Mouse (Mus musculus): ENCODE results near the gene Sec61b. TPM values are rescaled to one million over a fixed set of nuclear protein-coding genes. Genes with fewer than 3 reads are reported as not detected.
A peak's percentile ranks its signal among the peaks of the same experiment; 100 is the strongest.

Sec61b gene
- polyA plus RNA-seq, 1 experiment = 164 TPM

DNA sequence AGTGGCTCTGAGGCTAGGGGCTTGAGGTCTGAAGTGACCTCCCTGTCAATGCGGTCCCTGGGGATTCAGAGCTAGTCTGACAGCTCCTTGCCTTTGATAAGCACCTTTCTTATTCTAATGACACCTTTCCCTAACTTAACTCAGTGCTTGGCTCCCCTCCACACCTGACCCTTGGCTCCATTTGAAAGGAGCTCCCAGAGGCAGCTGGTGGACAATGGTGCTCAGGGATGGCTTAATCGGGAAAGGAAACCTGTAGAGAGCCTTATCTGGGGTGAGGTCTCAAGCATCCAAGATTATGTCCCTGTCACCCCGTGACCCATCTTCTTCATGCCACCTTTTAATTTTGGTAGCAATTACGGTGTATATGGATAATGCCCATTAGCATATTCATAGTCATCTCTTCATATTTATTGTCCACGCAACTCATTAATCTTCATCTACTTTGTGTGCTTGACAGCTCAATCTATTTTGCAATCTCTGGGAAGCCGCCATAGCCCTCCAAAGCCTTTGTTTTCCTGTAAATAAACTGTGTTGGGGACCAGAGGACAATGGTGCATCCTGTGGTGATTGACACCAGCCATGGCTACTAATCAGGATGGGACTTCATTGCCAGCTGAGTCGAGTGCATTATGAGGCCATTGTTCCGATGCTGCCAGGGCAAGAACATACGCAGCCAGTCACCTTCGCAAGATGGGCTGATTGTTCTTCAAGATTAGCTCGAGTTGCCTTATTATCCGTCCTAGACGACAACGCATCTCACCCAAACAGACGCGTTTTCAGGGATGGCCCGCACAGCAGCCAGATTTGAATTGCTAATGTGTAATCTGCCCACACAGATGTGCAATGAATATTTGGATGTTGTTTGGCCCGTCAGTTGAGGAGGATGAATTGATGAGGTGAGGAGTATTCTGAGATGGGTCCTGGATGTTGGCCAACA is 24.6 kb upstream of the Sec61b start:
- TF ChIP-seq CTCF (conservative IDR thresholded peaks at IDR 0.05; ENCODE audit: insufficient read depth, insufficient read length, low read depth, low read length) (no peak), POLR2A (IDR thresholded peaks at IDR 0.05; ENCODE audit: low read depth, low read length) (no peak)
- Histone ChIP-seq H3K27me3 (replicated peaks; ENCODE audit: control insufficient read depth, insufficient read depth, low read length) (no peaks in the 10 kb centered on the region), H3K36me3 (ENCODE audit: control insufficient read depth, insufficient read depth, low read length) (no peaks in the 10 kb centered on the region), H3K4me1 (ENCODE audit: control insufficient read depth, insufficient read depth, low read length) (no peaks in the 10 kb centered on the region), H3K27ac (ENCODE audit: insufficient read depth, low read depth, low read length) (no peak overlapping the region), H3K4me3 (ENCODE audit: insufficient read depth, low read depth, low read length) (no peak overlapping the region)
- DNase-seq = no peak
- WGBS = 27% methylated on average over 18 of the region's 18 CpGs

DNA sequence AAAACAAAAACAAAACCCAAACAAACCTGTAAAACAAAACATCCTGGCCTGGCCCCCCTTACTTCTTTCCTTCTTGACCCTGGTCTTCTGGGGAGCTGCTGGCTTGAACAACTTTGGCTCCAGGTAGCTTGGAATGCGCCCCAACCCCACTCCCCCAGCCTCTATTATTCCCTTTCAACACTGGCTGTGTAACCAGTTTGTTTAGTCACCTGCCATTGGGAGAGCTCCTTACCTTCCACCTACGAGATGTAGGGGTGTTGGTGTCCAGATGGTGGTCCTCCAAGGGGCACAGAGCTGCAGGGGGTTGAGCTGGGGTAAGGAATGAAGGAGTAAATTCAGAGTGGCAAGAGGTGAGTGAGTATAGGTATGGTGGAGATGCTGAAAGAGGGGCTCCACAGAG is 7.3 kb upstream of the Sec61b start:
- Histone ChIP-seq H3K4me1 (ENCODE audit: control insufficient read depth, insufficient read depth, low read length) (no peaks in the 10 kb centered on the region), H3K36me3 (ENCODE audit: control insufficient read depth, insufficient read depth, low read length) (no peaks in the 10 kb centered on the region), H3K27ac (ENCODE audit: insufficient read depth, low read depth, low read length) (no peak overlapping the region), H3K27me3 (replicated peaks; ENCODE audit: control insufficient read depth, insufficient read depth, low read length) (no peaks in the 10 kb centered on the region), H3K4me3 (ENCODE audit: insufficient read depth, low read depth, low read length) (no peak overlapping the region)
- 95% methylated on average over 2 of the region's 2 CpGs for WGBS
- TF ChIP-seq POLR2A (IDR thresholded peaks at IDR 0.05; ENCODE audit: low read depth, low read length) (no peak), CTCF (conservative IDR thresholded peaks at IDR 0.05; ENCODE audit: insufficient read depth, insufficient read length, low read depth, low read length) (no peak)
- DNase-seq = no peak

DNA sequence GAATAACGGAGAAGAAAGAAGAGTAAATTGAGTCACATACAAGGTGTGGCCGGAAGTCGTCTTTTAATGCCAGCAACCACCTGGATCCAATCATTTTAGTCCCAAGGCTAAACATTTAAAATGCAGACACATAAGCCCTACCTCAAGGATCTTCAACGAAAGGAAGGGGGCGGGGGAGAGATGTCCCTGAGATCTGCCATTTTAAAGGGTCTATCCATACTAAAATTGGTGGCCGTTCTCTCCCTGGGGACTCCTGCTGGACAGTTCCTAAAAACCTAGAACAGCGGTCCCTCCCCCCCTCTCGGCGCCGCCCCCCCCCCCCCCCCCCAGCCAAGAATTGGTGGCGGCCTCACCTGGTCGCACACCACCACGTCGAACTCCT is 881 bp upstream of the Sec61b start:
- H3K4me3 ChIP-seq (ENCODE audit: insufficient read depth, low read depth, low read length) = peak overlapping the region; percentile 82
- WGBS = 1% methylated on average over 13 of the region's 14 CpGs
- TF ChIP-seq CTCF (conservative IDR thresholded peaks at IDR 0.05; ENCODE audit: insufficient read depth, insufficient read length, low read depth, low read length) (0 out of 2 replicates have a peak, but pooled peaks have one; percentile 10), POLR2A (IDR thresholded peaks at IDR 0.05; ENCODE audit: low read depth, low read length) (no peak)
- no peaks in the 10 kb centered on the region for H3K36me3 ChIP-seq (ENCODE audit: control insufficient read depth, insufficient read depth, low read length)
- no peak for DNase-seq
- H3K4me1 ChIP-seq (ENCODE audit: control insufficient read depth, insufficient read depth, low read length) = peaks cover 6% of the 10 kb centered on the region; the same call in 1 of the 2 replicates
- H3K27me3 ChIP-seq (replicated peaks; ENCODE audit: control insufficient read depth, insufficient read depth, low read length) = no peaks in the 10 kb centered on the region
- H3K27ac ChIP-seq (ENCODE audit: insufficient read depth, low read depth, low read length) = no peak overlapping the region; the same call in 1 of the 2 replicates

DNA sequence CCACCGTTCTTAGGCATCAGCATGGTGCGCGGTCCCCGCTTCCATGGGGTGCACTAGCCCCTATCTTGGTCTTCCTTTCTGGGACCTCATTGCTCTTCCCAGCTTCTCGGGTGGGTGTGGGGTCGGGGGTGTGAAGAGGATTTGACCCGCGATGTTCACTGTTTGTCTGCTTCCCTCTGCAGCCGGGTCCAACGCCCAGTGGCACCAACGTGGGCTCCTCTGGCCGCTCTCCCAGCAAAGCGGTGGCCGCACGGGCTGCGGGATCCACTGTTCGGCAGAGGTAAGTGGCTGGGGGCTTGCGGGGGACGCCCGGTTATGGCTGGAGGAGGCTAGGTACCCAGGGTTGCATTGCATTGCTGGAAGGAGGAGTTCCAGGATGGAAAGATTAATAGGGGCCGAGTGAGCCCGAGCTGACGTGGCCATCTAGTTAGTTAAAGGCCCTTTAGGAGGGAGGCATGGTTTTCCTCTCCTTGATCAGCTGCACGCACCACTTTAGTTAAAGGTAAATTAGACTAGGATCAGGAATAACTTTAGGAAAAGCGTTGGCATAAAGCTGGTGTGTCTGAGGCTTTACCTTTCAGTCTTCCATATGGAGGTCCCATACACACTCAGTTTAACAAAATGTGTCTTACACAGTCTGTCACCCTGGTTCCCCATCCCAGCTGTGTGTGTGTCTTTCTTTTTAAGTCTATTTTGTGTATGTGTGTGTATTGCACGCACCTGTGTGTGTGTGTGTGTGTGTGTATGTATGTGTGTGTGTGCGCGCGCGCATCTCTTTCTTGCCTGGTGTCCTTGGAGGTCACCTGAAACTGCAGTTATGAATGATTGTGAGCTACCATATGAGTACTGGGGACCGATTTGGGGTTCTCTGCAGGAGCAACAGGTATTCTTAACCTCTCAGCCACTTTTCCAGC is 529 bp downstream of the Sec61b start:
- WGBS = 13% methylated on average over 31 of the region's 31 CpGs
- H3K4me3 ChIP-seq (ENCODE audit: insufficient read depth, low read depth, low read length) = peak overlapping the region; percentile 82
- peaks cover 6% of the 10 kb centered on the region; the same call in 1 of the 2 replicates for H3K4me1 ChIP-seq (ENCODE audit: control insufficient read depth, insufficient read depth, low read length)
- no peaks in the 10 kb centered on the region for H3K27me3 ChIP-seq (replicated peaks; ENCODE audit: control insufficient read depth, insufficient read depth, low read length)
- DNase-seq = no peak
- no peaks in the 10 kb centered on the region for H3K36me3 ChIP-seq (ENCODE audit: control insufficient read depth, insufficient read depth, low read length)
- TF ChIP-seq CTCF (conservative IDR thresholded peaks at IDR 0.05; ENCODE audit: insufficient read depth, insufficient read length, low read depth, low read length) = no peak
- no peak for TF ChIP-seq POLR2A (IDR thresholded peaks at IDR 0.05; ENCODE audit: low read depth, low read length)
- peak overlapping the region; percentile 98 for H3K27ac ChIP-seq (ENCODE audit: insufficient read depth, low read depth, low read length)

DNA sequence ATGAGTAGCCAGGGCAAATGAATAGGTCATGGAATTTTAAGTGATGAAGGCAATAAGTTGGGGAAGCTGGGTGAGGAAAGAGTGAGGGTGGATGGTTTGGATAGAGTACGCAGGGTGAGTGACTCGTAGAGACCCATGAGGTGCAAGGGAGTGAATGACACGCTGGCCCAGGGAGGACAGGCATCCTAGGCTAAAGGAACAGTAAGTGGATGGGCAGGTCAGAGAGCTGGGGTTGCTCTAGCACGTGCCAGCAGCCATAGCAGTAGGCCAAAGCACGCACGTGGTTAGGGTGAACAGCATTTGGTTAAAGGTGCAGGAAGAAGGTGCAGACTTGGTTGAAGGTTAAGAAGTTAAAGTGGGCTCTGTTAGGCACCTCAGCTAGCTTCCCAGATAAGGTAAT is 3.1 kb downstream of the Sec61b start:
- Histone ChIP-seq H3K36me3 (ENCODE audit: control insufficient read depth, insufficient read depth, low read length) (no peaks in the 10 kb centered on the region), H3K4me3 (ENCODE audit: insufficient read depth, low read depth, low read length) (no peak overlapping the region), H3K4me1 (ENCODE audit: control insufficient read depth, insufficient read depth, low read length) (peaks cover 6% of the 10 kb centered on the region; the same call in 1 of the 2 replicates), H3K27me3 (replicated peaks; ENCODE audit: control insufficient read depth, insufficient read depth, low read length) (no peaks in the 10 kb centered on the region), H3K27ac (ENCODE audit: insufficient read depth, low read depth, low read length) (no peak overlapping the region)
- DNase-seq = no peak
- WGBS = 91% methylated on average over 6 of the region's 6 CpGs
- TF ChIP-seq CTCF (conservative IDR thresholded peaks at IDR 0.05; ENCODE audit: insufficient read depth, insufficient read length, low read depth, low read length) (no peak), POLR2A (IDR thresholded peaks at IDR 0.05; ENCODE audit: low read depth, low read length) (no peak)

DNA sequence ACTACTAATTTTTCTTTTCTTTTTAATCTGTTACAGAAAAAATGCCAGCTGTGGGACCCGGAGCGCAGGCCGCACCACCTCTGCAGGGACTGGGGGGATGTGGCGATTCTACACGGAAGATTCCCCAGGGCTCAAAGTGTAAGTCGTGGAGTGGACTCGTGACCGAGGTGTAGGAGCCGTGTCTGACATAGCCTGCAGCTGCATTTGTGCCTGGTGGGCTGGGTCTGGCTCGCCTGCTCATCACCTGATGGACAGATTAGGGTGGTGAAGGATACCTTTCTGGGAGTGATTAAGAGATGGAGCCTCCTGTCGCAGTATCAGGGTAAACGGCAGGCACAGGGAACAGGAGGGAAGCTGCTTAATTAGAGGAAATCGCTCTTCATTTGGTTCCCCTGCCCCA is 5.6 kb downstream of the Sec61b start:
- WGBS = 92% methylated on average over 13 of the region's 13 CpGs
- Histone ChIP-seq H3K4me3 (ENCODE audit: insufficient read depth, low read depth, low read length) (no peak overlapping the region), H3K36me3 (ENCODE audit: control insufficient read depth, insufficient read depth, low read length) (no peaks in the 10 kb centered on the region), H3K27ac (ENCODE audit: insufficient read depth, low read depth, low read length) (no peak overlapping the region), H3K4me1 (ENCODE audit: control insufficient read depth, insufficient read depth, low read length) (0 out of 2 replicates have a peak, but pooled peaks cover 3% of the 10 kb centered on the region), H3K27me3 (replicated peaks; ENCODE audit: control insufficient read depth, insufficient read depth, low read length) (no peaks in the 10 kb centered on the region)
- TF ChIP-seq POLR2A (IDR thresholded peaks at IDR 0.05; ENCODE audit: low read depth, low read length) (no peak), CTCF (conservative IDR thresholded peaks at IDR 0.05; ENCODE audit: insufficient read depth, insufficient read length, low read depth, low read length) (no peak)
- DNase-seq = no peak
